Mouse (Mus musculus) hindlimb bud, embryonic 11.5 days (tissue): ENCODE measurements at regions not wholly inside any gene's neighbourhood (a gene's known extent, or its start where the extent isn't known, plus 50 kb on each side); places are given as distances from the start of the nearest gene placed in this dataset.

Source experiments
- DNase-seq: peaks from one replicate; pipeline ENCODE4 v3.0.0-alpha.2; 2012; ENCODE audit warnings: low read depth, low spot score; ENCODE audit errors: extremely low spot score

- DNase-seq = no peak
Measured at GRCm38 (mm10) chr15:61599734-61600133, 676.9 kb upstream of the A1bg start.

GRCm38 (mm10) chr15:61596318-61596717 is 673.5 kb upstream of the A1bg start:
- no peak for DNase-seq

GRCm38 (mm10) chr15:61588956-61589355 is 666.1 kb upstream of the A1bg start:
- DNase-seq = no peak

GRCm38 (mm10) chr15:61582335-61582734 is 659.5 kb upstream of the A1bg start:
- DNase-seq = no peak

GRCm38 (mm10) chr15:61563347-61563746 is 640.5 kb upstream of the A1bg start:
- no peak for DNase-seq

- DNase-seq = no peak
Measured at GRCm38 (mm10) chr15:61562252-61562651, 639.4 kb upstream of the A1bg start.

- no peak for DNase-seq
Measured at GRCm38 (mm10) chr15:61553908-61554307, 631.1 kb upstream of the A1bg start.

GRCm38 (mm10) chr15:61553081-61553680 is 630.4 kb upstream of the A1bg start:
- DNase-seq = no peak

- DNase-seq = no peak
Measured at GRCm38 (mm10) chr15:61551206-61551605, 628.4 kb upstream of the A1bg start.

- DNase-seq = no peak
Measured at GRCm38 (mm10) chr15:61548400-61548799, 625.6 kb upstream of the A1bg start.

- no peak for DNase-seq
Measured at GRCm38 (mm10) chr15:61546608-61547007, 623.8 kb upstream of the A1bg start.

GRCm38 (mm10) chr15:61544074-61544473 is 621.3 kb upstream of the A1bg start:
- no peak for DNase-seq

- DNase-seq = no peak
Measured at GRCm38 (mm10) chr15:61541643-61542042, 618.8 kb upstream of the A1bg start.

GRCm38 (mm10) chr15:61540753-61541421 is 618.1 kb upstream of the A1bg start:
- DNase-seq = no peak

GRCm38 (mm10) chr15:61538930-61539329 is 616.1 kb upstream of the A1bg start:
- no peak for DNase-seq

GRCm38 (mm10) chr15:61538169-61538755 is 615.5 kb upstream of the A1bg start:
- no peak for DNase-seq

- no peak for DNase-seq
Measured at GRCm38 (mm10) chr15:61536332-61536716, 613.5 kb upstream of the A1bg start.

GRCm38 (mm10) chr15:61535644-61536331 is 613.0 kb upstream of the A1bg start:
- no peak for DNase-seq

- no peak for DNase-seq
Measured at GRCm38 (mm10) chr15:61535180-61535579, 612.4 kb upstream of the A1bg start.

- no peak for DNase-seq
Measured at GRCm38 (mm10) chr15:61532808-61533207, 610.0 kb upstream of the A1bg start.

GRCm38 (mm10) chr15:61532040-61532439 is 609.2 kb upstream of the A1bg start:
- DNase-seq = no peak

GRCm38 (mm10) chr15:61523036-61523435 is 600.2 kb upstream of the A1bg start:
- no peak for DNase-seq
